Mouse (Mus musculus): ENCODE results near the gene Rab15. TPM values are rescaled to one million over a fixed set of nuclear protein-coding genes. Genes with fewer than 3 reads are reported as not detected.

Rab15 gene
- polyA plus RNA-seq, 1 experiment from 2014 or later: 8.7 TPM

DNA sequence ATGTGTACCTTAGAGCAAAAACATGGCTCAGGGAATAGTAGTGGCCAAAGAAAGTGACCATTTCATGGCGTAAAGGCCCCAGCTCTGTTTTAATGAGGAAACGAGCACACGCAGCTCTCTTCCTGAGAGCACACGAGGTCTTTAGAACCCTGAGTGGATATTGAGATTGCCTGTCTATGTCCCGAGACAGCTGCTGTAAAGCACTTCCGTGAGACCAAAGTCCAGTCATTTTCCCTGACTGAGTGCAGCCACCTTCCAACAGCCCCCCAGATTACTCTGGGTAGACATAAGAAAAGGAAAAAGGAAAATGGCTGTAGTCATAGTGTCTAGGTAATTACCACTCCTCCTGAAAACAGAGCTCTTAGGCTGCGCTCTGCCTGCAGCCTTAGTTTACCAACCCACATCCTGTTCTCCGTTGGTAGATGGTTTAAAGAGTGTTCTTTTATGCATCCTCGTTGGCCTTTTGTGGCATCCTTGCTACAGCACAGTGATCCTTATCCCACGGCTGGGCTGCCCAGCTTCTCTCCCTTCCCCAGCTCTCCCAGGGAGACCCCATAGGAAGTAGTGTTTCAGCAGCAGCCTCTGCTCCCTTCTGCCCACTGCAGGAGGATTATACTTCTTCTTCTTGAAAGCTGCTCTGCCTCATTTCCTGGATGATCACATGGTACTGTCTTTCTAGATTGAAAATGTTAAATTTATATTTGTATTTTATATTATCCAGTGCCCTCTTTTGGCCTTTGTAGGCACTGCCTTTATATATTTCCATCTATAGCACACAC lies 44.2 kb downstream of the Rab15 start:
- Histone ChIP-seq H3K27me3 (ENCODE audit: control insufficient read depth, insufficient read depth, low read length) (no peaks in the 10 kb centered on the region), H3K4me3 (ENCODE audit: low read depth, low read length) (no peak overlapping the region), H3K9ac (ENCODE audit: low read length) (no peak overlapping the region), H3K9me3 (ENCODE audit: control insufficient read depth, low read length) (no peaks in the 10 kb centered on the region), H3K4me2 (ENCODE audit: low read depth, severe bottlenecking) (no peak overlapping the region), H3K27ac (replicated peaks; ENCODE audit: low read depth, low read length) (no peak overlapping the region), H3K4me1 (ENCODE audit: control insufficient read depth, insufficient read depth, low read length) (no peaks in the 10 kb centered on the region), H3K36me3 (ENCODE audit: control insufficient read depth, insufficient read depth, low read length) (no peaks in the 10 kb centered on the region)
- ATAC-seq (ENCODE audit: insufficient number of reproducible peaks, low FRiP score, low TSS enrichment, low read depth): no peak
- DNase-seq (ENCODE audit: low spot score): no peak
- 81% methylated on average over 10 of the region's 10 CpGs for WGBS

DNA sequence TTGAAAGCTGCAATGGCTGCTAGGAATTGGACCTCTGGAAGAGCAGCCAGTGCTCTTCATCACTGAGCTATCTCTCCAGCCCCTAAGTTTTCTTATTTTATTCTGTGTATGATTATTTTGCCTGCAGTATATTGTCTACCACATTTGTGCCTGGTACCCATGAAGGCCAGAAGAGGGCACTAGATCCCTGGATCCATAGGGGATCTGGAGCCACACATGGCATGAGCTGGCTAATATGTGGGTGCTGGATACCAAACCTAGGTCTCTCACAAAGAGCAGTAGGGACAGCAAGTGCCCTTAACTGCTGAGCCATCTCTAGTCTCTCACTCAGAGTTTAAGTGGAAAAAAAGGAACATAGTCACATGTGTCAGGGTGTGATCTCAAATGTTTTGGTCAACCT lies 44.9 kb downstream of the Rab15 start:
- Histone ChIP-seq H3K4me2 (ENCODE audit: low read depth, severe bottlenecking) (no peak overlapping the region), H3K27ac (replicated peaks; ENCODE audit: low read depth, low read length) (no peak overlapping the region), H3K4me1 (ENCODE audit: control insufficient read depth, insufficient read depth, low read length) (no peaks in the 10 kb centered on the region), H3K27me3 (ENCODE audit: control insufficient read depth, insufficient read depth, low read length) (no peaks in the 10 kb centered on the region), H3K4me3 (ENCODE audit: low read depth, low read length) (no peak overlapping the region), H3K9ac (ENCODE audit: low read length) (no peak overlapping the region), H3K36me3 (ENCODE audit: control insufficient read depth, insufficient read depth, low read length) (no peaks in the 10 kb centered on the region), H3K9me3 (ENCODE audit: control insufficient read depth, low read length) (no peaks in the 10 kb centered on the region)
- DNase-seq (ENCODE audit: low spot score) (no peak), ATAC-seq (ENCODE audit: insufficient number of reproducible peaks, low FRiP score, low TSS enrichment, low read depth) (no peak)

DNA sequence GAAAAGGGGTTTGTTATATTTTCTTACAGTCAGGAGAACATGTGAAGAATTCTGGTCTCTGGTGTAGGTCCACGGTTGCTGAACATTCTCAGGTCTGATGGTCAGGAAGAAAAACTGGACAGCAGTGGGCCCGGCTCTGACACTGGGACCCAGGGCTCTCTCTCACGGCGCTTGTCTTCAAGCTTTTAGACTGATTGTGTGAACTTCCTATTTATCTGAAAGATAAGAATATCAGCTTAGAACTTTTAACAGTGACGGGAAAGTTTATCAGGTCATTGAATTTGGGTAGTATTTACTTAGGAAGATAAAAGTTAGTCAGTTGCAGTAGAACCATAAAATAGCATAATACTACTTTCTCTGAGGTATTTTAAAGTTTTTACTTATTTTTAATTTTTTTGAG lies 45.8 kb downstream of the Rab15 start:
- H3K4me1 ChIP-seq (ENCODE audit: control insufficient read depth, insufficient read depth, low read length): no peaks in the 10 kb centered on the region
- no peak overlapping the region for H3K4me2 ChIP-seq (ENCODE audit: low read depth, severe bottlenecking)
- no peak overlapping the region for H3K9ac ChIP-seq (ENCODE audit: low read length)
- H3K9me3 ChIP-seq (ENCODE audit: control insufficient read depth, low read length): no peaks in the 10 kb centered on the region
- H3K36me3 ChIP-seq (ENCODE audit: control insufficient read depth, insufficient read depth, low read length): no peaks in the 10 kb centered on the region
- no peaks in the 10 kb centered on the region for H3K27me3 ChIP-seq (ENCODE audit: control insufficient read depth, insufficient read depth, low read length)
- ATAC-seq (ENCODE audit: insufficient number of reproducible peaks, low FRiP score, low TSS enrichment, low read depth): no peak
- no peak overlapping the region for H3K27ac ChIP-seq (replicated peaks; ENCODE audit: low read depth, low read length)
- WGBS: 92% methylated on average over 5 of the region's 5 CpGs
- H3K4me3 ChIP-seq (ENCODE audit: low read depth, low read length): no peak overlapping the region
- DNase-seq (ENCODE audit: low spot score): no peak

DNA sequence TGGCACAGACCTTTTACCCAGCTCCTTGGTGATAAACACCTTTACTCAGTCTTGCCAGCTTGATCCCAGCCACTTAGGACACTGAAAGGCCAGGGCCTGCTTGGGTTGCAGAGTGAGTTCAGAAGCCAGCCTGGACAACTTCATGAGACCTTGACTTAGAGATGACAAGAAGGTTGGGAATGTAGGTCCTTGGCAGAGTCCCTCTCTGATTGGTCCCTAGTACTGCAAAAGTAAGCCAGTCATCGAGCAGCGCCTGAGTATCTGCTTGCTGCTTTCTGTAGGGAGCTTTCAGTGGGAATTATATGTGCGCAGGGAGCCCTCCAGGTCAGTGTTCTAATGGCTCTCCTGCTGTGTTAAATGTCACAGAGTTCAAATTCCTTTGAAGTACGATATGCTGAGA lies 47.6 kb downstream of the Rab15 start:
- Histone ChIP-seq H3K27me3 (ENCODE audit: control insufficient read depth, insufficient read depth, low read length) (no peaks in the 10 kb centered on the region), H3K27ac (replicated peaks; ENCODE audit: low read depth, low read length) (no peak overlapping the region), H3K9ac (ENCODE audit: low read length) (no peak overlapping the region), H3K4me3 (ENCODE audit: low read depth, low read length) (no peak overlapping the region), H3K4me1 (ENCODE audit: control insufficient read depth, insufficient read depth, low read length) (no peaks in the 10 kb centered on the region), H3K36me3 (ENCODE audit: control insufficient read depth, insufficient read depth, low read length) (no peaks in the 10 kb centered on the region), H3K4me2 (ENCODE audit: low read depth, severe bottlenecking) (no peak overlapping the region), H3K9me3 (ENCODE audit: control insufficient read depth, low read length) (no peaks in the 10 kb centered on the region)
- WGBS: 57% methylated on average over 4 of the region's 4 CpGs
- no peak for DNase-seq (ENCODE audit: low spot score)
- ATAC-seq (ENCODE audit: insufficient number of reproducible peaks, low FRiP score, low TSS enrichment, low read depth): no peak

DNA sequence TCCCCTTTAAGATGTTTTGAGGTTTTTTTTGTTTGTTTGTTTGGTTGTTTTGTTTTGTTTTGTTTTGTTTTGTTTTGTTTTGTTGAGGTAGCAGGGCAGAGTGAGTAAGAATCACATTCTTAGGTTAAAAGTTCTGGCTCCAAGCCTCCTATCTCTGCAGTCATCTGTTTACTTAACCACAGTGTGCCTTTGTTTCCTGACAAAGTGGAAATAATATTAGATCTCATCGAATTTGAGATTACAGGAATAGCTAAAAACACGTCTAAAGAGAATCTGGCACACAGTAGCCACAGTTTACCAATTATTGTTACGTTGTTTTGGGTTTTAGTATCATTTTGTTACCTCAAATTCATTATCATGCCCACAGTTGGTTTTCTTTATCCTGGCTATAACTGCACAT lies 48.1 kb downstream of the Rab15 start:
- H3K9ac ChIP-seq (ENCODE audit: low read length): no peak overlapping the region
- H3K27me3 ChIP-seq (ENCODE audit: control insufficient read depth, insufficient read depth, low read length): no peaks in the 10 kb centered on the region
- 90% methylated on average over 3 of the region's 3 CpGs for WGBS
- no peaks in the 10 kb centered on the region for H3K36me3 ChIP-seq (ENCODE audit: control insufficient read depth, insufficient read depth, low read length)
- DNase-seq (ENCODE audit: low spot score) (no peak), ATAC-seq (ENCODE audit: insufficient number of reproducible peaks, low FRiP score, low TSS enrichment, low read depth) (no peak)
- H3K4me2 ChIP-seq (ENCODE audit: low read depth, severe bottlenecking): no peak overlapping the region
- H3K4me3 ChIP-seq (ENCODE audit: low read depth, low read length): no peak overlapping the region
- H3K27ac ChIP-seq (replicated peaks; ENCODE audit: low read depth, low read length): no peak overlapping the region
- H3K9me3 ChIP-seq (ENCODE audit: control insufficient read depth, low read length): no peaks in the 10 kb centered on the region
- no peaks in the 10 kb centered on the region for H3K4me1 ChIP-seq (ENCODE audit: control insufficient read depth, insufficient read depth, low read length)

GRCm38 (mm10) chr12:76771540-76771939 lies 51.2 kb downstream of the Rab15 start:
- DNase-seq (ENCODE audit: low spot score) (no peak), ATAC-seq (ENCODE audit: insufficient number of reproducible peaks, low FRiP score, low TSS enrichment, low read depth) (no peak)
- 92% methylated on average over 5 of the region's 5 CpGs for WGBS
- Histone ChIP-seq H3K36me3 (ENCODE audit: control insufficient read depth, insufficient read depth, low read length) (no peaks in the 10 kb centered on the region), H3K27ac (replicated peaks; ENCODE audit: low read depth, low read length) (no peak overlapping the region), H3K4me2 (ENCODE audit: low read depth, severe bottlenecking) (no peak overlapping the region), H3K27me3 (ENCODE audit: control insufficient read depth, insufficient read depth, low read length) (no peaks in the 10 kb centered on the region), H3K9me3 (ENCODE audit: control insufficient read depth, low read length) (no peaks in the 10 kb centered on the region), H3K9ac (ENCODE audit: low read length) (no peak overlapping the region), H3K4me1 (ENCODE audit: control insufficient read depth, insufficient read depth, low read length) (no peaks in the 10 kb centered on the region), H3K4me3 (ENCODE audit: low read depth, low read length) (no peak overlapping the region)

- H3K9ac ChIP-seq (ENCODE audit: low read length): no peak overlapping the region
- no peak overlapping the region for H3K4me2 ChIP-seq (ENCODE audit: low read depth, severe bottlenecking)
- DNase-seq (ENCODE audit: low spot score) (no peak), ATAC-seq (ENCODE audit: insufficient number of reproducible peaks, low FRiP score, low TSS enrichment, low read depth) (no peak)
- no peaks in the 10 kb centered on the region for H3K27me3 ChIP-seq (ENCODE audit: control insufficient read depth, insufficient read depth, low read length)
- no peak overlapping the region for H3K27ac ChIP-seq (replicated peaks; ENCODE audit: low read depth, low read length)
- no peaks in the 10 kb centered on the region for H3K9me3 ChIP-seq (ENCODE audit: control insufficient read depth, low read length)
- WGBS: 85% methylated on average over 5 of the region's 5 CpGs
- H3K4me1 ChIP-seq (ENCODE audit: control insufficient read depth, insufficient read depth, low read length): no peaks in the 10 kb centered on the region
- no peak overlapping the region for H3K4me3 ChIP-seq (ENCODE audit: low read depth, low read length)
- no peaks in the 10 kb centered on the region for H3K36me3 ChIP-seq (ENCODE audit: control insufficient read depth, insufficient read depth, low read length)
These were observed 51.7 kb downstream of the Rab15 start for GRCm38 (mm10) chr12:76770841-76771500.

- no peak overlapping the region for H3K27ac ChIP-seq (replicated peaks; ENCODE audit: low read depth, low read length)
- DNase-seq (ENCODE audit: low spot score): peak; percentile 36
These were observed 56.6 kb downstream of the Rab15 start for GRCm38 (mm10) chr12:76765901-76766630.

More at GRCm38 (mm10) chr12:76765901-76766630, 56.6 kb downstream of the Rab15 start:
- ATAC-seq (ENCODE audit: insufficient number of reproducible peaks, low FRiP score, low TSS enrichment, low read depth): peak; percentile 11; the same call in 1 of the 2 replicates
- 36% methylated on average over 20 of the region's 20 CpGs for WGBS
- Histone ChIP-seq H3K27me3 (ENCODE audit: control insufficient read depth, insufficient read depth, low read length) (no peaks in the 10 kb centered on the region), H3K9ac (ENCODE audit: low read length) (peak overlapping the region; percentile 56; the same call in 1 of the 2 replicates), H3K4me3 (ENCODE audit: low read depth, low read length) (peak overlapping the region; percentile 44), H3K4me1 (ENCODE audit: control insufficient read depth, insufficient read depth, low read length) (no peaks in the 10 kb centered on the region), H3K36me3 (ENCODE audit: control insufficient read depth, insufficient read depth, low read length) (no peaks in the 10 kb centered on the region), H3K4me2 (ENCODE audit: low read depth, severe bottlenecking) (peak overlapping the region; percentile 44), H3K9me3 (ENCODE audit: control insufficient read depth, low read length) (no peaks in the 10 kb centered on the region)
